Mouse (Mus musculus): Measurements from ENCODE around the gene Col15a1.

Gene Col15a1

GRCm38 (mm10) chr4:47274911-47275310, 67.0 kb downstream of the Col15a1 start:
- DNase-seq, result no peak

GRCm38 (mm10) chr4:47278397-47278796, 70.4 kb downstream of the Col15a1 start:
- no peak for DNase-seq

- no peak for DNase-seq
These were observed 71.2 kb downstream of the Col15a1 start for GRCm38 (mm10) chr4:47279085-47279707.

GRCm38 (mm10) chr4:47280126-47280525, 72.2 kb downstream of the Col15a1 start:
- DNase-seq, result no peak

- DNase-seq, result no peak
These were observed 74.1 kb downstream of the Col15a1 start for GRCm38 (mm10) chr4:47281920-47282682.

- DNase-seq, result no peak
These were observed 76.3 kb downstream of the Col15a1 start for GRCm38 (mm10) chr4:47284311-47284710.

- no peak for DNase-seq
These were observed 76.9 kb downstream of the Col15a1 start for GRCm38 (mm10) chr4:47284874-47285273.

- DNase-seq, result no peak
These were observed 78.7 kb downstream of the Col15a1 start for GRCm38 (mm10) chr4:47286599-47287147.

- DNase-seq, result no peak
These were observed 79.5 kb downstream of the Col15a1 start for GRCm38 (mm10) chr4:47287468-47287867.

GRCm38 (mm10) chr4:47288306-47288705, 80.3 kb downstream of the Col15a1 start:
- DNase-seq, result peak; percentile 46 to 69

GRCm38 (mm10) chr4:47289526-47289925, 81.6 kb downstream of the Col15a1 start:
- peak in 1 of 2 experiments; percentile 29 for DNase-seq

- peak in 1 of 2 experiments; percentile 7 for DNase-seq
These were observed 82.5 kb downstream of the Col15a1 start for GRCm38 (mm10) chr4:47290448-47290847.

GRCm38 (mm10) chr4:47291013-47291412, 83.1 kb downstream of the Col15a1 start:
- DNase-seq, result peak in 1 of 2 experiments; percentile 21

- DNase-seq, result peak in 1 of 2 experiments; percentile 13
These were observed 85.0 kb downstream of the Col15a1 start for GRCm38 (mm10) chr4:47292956-47293355.

- DNase-seq, result peak in 1 of 2 experiments; percentile 29
These were observed 86.0 kb downstream of the Col15a1 start for GRCm38 (mm10) chr4:47293771-47294543.

- DNase-seq, result no peak
These were observed 86.6 kb downstream of the Col15a1 start for GRCm38 (mm10) chr4:47294544-47295070.

GRCm38 (mm10) chr4:47295547-47295946, 87.6 kb downstream of the Col15a1 start:
- DNase-seq, result no peak

- DNase-seq, result no peak
These were observed 92.7 kb downstream of the Col15a1 start for GRCm38 (mm10) chr4:47300701-47301100.

GRCm38 (mm10) chr4:47302610-47303009, 94.6 kb downstream of the Col15a1 start:
- DNase-seq, result peak in 1 of 2 experiments; percentile 41

GRCm38 (mm10) chr4:47303340-47303998, 95.5 kb downstream of the Col15a1 start:
- DNase-seq, result peak in 1 of 2 experiments; percentile 34

GRCm38 (mm10) chr4:47309886-47310625, 102.1 kb downstream of the Col15a1 start:
- peak; percentile 53 to 76 for DNase-seq
